ENCODE assay signal across 9 mouse cellular contexts in genomic region chr8:84713381-84713780, GRCm38 (mm10). TPM values are rescaled to one million over a fixed set of nuclear protein-coding genes. Genes with fewer than 3 reads are reported as not detected.
DNase-seq lines count a peak whose midpoint lies in the region; ATAC-seq and TF ChIP-seq lines count a peak whose summit lies in the region.
"Had no signal": no experiment of that assay in that cellular context is flagged by ENCODE, and none has a peak within 500 bp of the region (broad histone marks: within the 10 kb centered on the region; RNA-seq: fewer than 3 reads in every experiment).

No protein-coding gene starts in this region.

- no peak overlapping the region for H3K4me3 ChIP-seq in left cerebral cortex, adult 2 months
- H3K4me3 ChIP-seq in forebrain, embryonic 11.5 days (ENCODE audit: low read depth, low read length), result no peak overlapping the region
- no peak overlapping the region for H3K4me3 ChIP-seq in limb, embryonic 11.5 days (ENCODE audit: low read depth, low read length)
- H3K4me3 ChIP-seq in neural tube, embryonic 15.5 days (replicated peaks), result no peak overlapping the region

- TF ChIP-seq CTCF in left cerebral cortex, adult 2 months (IDR thresholded peaks at IDR 0.05), result no peak

- intact Hi-C loops in left cerebral cortex, adult 2 months (cut with DNase I), result no loop called here

- no peaks in the 10 kb centered on the region for H3K9me3 ChIP-seq in forebrain, embryonic 11.5 days (ENCODE audit: control insufficient read depth, low read length)
- no peaks in the 10 kb centered on the region for H3K9me3 ChIP-seq in limb, embryonic 11.5 days (ENCODE audit: control insufficient read depth, low read length)
- H3K9me3 ChIP-seq in neural tube, embryonic 15.5 days (replicated peaks), result no peaks in the 10 kb centered on the region

- ATAC-seq in forebrain, embryonic 11.5 days (replicated peaks; ENCODE audit: low FRiP score), result no peak
- ATAC-seq in limb, embryonic 11.5 days (ENCODE audit: insufficient number of reproducible peaks, low FRiP score, low TSS enrichment, low read depth), result no peak
- no peak for ATAC-seq in neural tube, embryonic 15.5 days (ENCODE audit: low FRiP score)

- no peak overlapping the region for H3K4me2 ChIP-seq in forebrain, embryonic 11.5 days (ENCODE audit: low read depth, low read length, severe bottlenecking)
- H3K4me2 ChIP-seq in limb, embryonic 11.5 days (ENCODE audit: low read depth, severe bottlenecking), result no peak overlapping the region
- no peak overlapping the region for H3K4me2 ChIP-seq in neural tube, embryonic 15.5 days

- H3K36me3 ChIP-seq in forebrain, embryonic 11.5 days (ENCODE audit: control insufficient read depth, insufficient read depth, low read length), result no peaks in the 10 kb centered on the region
- no peaks in the 10 kb centered on the region for H3K36me3 ChIP-seq in limb, embryonic 11.5 days (ENCODE audit: control insufficient read depth, insufficient read depth, low read length)
- H3K36me3 ChIP-seq in neural tube, embryonic 15.5 days, result no peaks in the 10 kb centered on the region

- peaks cover 32% of the 10 kb centered on the region for H3K27me3 ChIP-seq in forebrain, embryonic 11.5 days (ENCODE audit: control insufficient read depth, insufficient read depth, low read length)
- peaks cover 12% of the 10 kb centered on the region for H3K27me3 ChIP-seq in limb, embryonic 11.5 days (ENCODE audit: control insufficient read depth, insufficient read depth, low read length)
- peaks cover 20% of the 10 kb centered on the region; the same call in 1 of the 2 replicates for H3K27me3 ChIP-seq in neural tube, embryonic 15.5 days (replicated peaks)

- DNase-seq in left cerebral cortex, adult 2 months (ENCODE audit: extremely low spot score in 1 of 2, low spot score in 2 of 2), result no peak
- DNase-seq in left cerebral cortex, adult 8-10 months (ENCODE audit: low spot score in 2 of 2), result no peak
- DNase-seq in forebrain, embryonic 11.5 days (ENCODE audit: low spot score), result no peak
- DNase-seq in limb, embryonic 11.5 days (ENCODE audit: low spot score), result no peak
- DNase-seq in urinary bladder, adult 18-20 months (ENCODE audit: low spot score in 2 of 2), result no peak
- DNase-seq in right cerebral cortex, postnatal 10 days (ENCODE audit: low spot score in 2 of 2), result no peak
- DNase-seq in thymus, postnatal 25 days, result no peak
- DNase-seq: kidney, postnatal 14 days had no signal

- peak overlapping the region; percentile 44 for H3K9ac ChIP-seq in forebrain, embryonic 11.5 days (ENCODE audit: low read length)
- peak overlapping the region; percentile 4; the same call in 1 of the 2 replicates for H3K9ac ChIP-seq in limb, embryonic 11.5 days (ENCODE audit: low read length)
- H3K9ac ChIP-seq in neural tube, embryonic 15.5 days (replicated peaks), result 0 out of 2 replicates have a peak overlapping the region, but pooled peaks have one; percentile 17

- 26% methylated on average over 4 of the region's 4 CpGs for WGBS in forebrain, embryonic 11.5 days
- WGBS in limb, embryonic 11.5 days, result 40% methylated on average over 4 of the region's 4 CpGs
- WGBS in neural tube, embryonic 15.5 days, result 35% methylated on average over 4 of the region's 4 CpGs

- peak overlapping the region; percentile 77 for H3K27ac ChIP-seq in left cerebral cortex, adult 2 months
- H3K27ac ChIP-seq in forebrain, embryonic 11.5 days (ENCODE audit: low read depth, low read length), result peak overlapping the region; percentile 96
- peak overlapping the region; percentile 78 for H3K27ac ChIP-seq in limb, embryonic 11.5 days (replicated peaks; ENCODE audit: low read depth, low read length)
- H3K27ac ChIP-seq in neural tube, embryonic 15.5 days (replicated peaks), result peak overlapping the region; percentile 83

- H3K4me1 ChIP-seq in forebrain, embryonic 11.5 days (replicated peaks; ENCODE audit: control insufficient read depth, insufficient read depth, low read length), result peaks cover 57% of the 10 kb centered on the region
- H3K4me1 ChIP-seq in limb, embryonic 11.5 days (ENCODE audit: control insufficient read depth, insufficient read depth, low read length), result peaks cover 66% of the 10 kb centered on the region
- peaks cover 54% of the 10 kb centered on the region for H3K4me1 ChIP-seq in neural tube, embryonic 15.5 days

RNA-seq across cellular contexts. Expression of gene G430095P16Rik, which starts 9.4 kb away (rescaled TPM):
- not detected for total RNA-seq in left cerebral cortex, adult 2 months (2021)
- under 1 TPM in 1 of 4 experiments, not detected in 3; 0.55 TPM for total RNA-seq in left cerebral cortex, adult 8-10 months (2022)
- polyA plus RNA-seq in forebrain, embryonic 11.5 days (2014; fragmentation: Nextera tagmentation; extraction: Ambion mirVana), result 3.0 and 3.1 TPM in 2 replicates
- polyA plus RNA-seq in limb, embryonic 11.5 days (2014; fragmentation: Nextera tagmentation; extraction: Ambion mirVana), result 7.7 and 8.6 TPM in 2 replicates
- 1.4 and 1.8 TPM in 2 replicates for polyA plus RNA-seq in neural tube, embryonic 15.5 days (2015; fragmentation: Nextera tagmentation; extraction: Ambion mirVana)

RNA-seq across cellular contexts. Expression of gene Lyl1, which starts 12.1 kb away (rescaled TPM):
- total RNA-seq in left cerebral cortex, adult 2 months (2021), result 1 to 10 TPM; 1.6 to 2.6 TPM
- 1 to 10 TPM; 2.2 to 4.5 (median 3.4) TPM for total RNA-seq in left cerebral cortex, adult 8-10 months (2022)
- polyA plus RNA-seq in forebrain, embryonic 11.5 days (2014; fragmentation: Nextera tagmentation; extraction: Ambion mirVana), result 5.0 and 5.7 TPM in 2 replicates
- polyA plus RNA-seq in limb, embryonic 11.5 days (2014; fragmentation: Nextera tagmentation; extraction: Ambion mirVana), result 3.9 and 4.8 TPM in 2 replicates
- polyA plus RNA-seq in neural tube, embryonic 15.5 days (2015; fragmentation: Nextera tagmentation; extraction: Ambion mirVana), result 3.1 and 6.1 TPM in 2 replicates

RNA-seq across cellular contexts. Expression of gene Nacc1, which starts 25.7 kb away (rescaled TPM):
- 10 to 100 TPM; 95.5 to 96.8 TPM for total RNA-seq in left cerebral cortex, adult 2 months (2021)
- total RNA-seq in left cerebral cortex, adult 8-10 months (2022), result 10 to 100 TPM; 88.5 to 97.6 (median 93.9) TPM
- polyA plus RNA-seq in forebrain, embryonic 11.5 days (2014; fragmentation: Nextera tagmentation; extraction: Ambion mirVana), result 34.6 and 37.7 TPM in 2 replicates
- polyA plus RNA-seq in limb, embryonic 11.5 days (2014; fragmentation: Nextera tagmentation; extraction: Ambion mirVana), result 26.4 and 26.7 TPM in 2 replicates
- polyA plus RNA-seq in neural tube, embryonic 15.5 days (2015; fragmentation: Nextera tagmentation; extraction: Ambion mirVana), result 12.3 and 14.1 TPM in 2 replicates

RNA-seq across cellular contexts. Expression of gene Trmt1, which starts 27.3 kb away (rescaled TPM):
- total RNA-seq in left cerebral cortex, adult 2 months (2021), result 100 to 1,000 TPM; 108 to 115 TPM
- 100 to 1,000 TPM; 101 to 105 (median 103) TPM for total RNA-seq in left cerebral cortex, adult 8-10 months (2022)
- polyA plus RNA-seq in forebrain, embryonic 11.5 days (2014; fragmentation: Nextera tagmentation; extraction: Ambion mirVana), result 52.7 and 72.3 TPM in 2 replicates
- polyA plus RNA-seq in limb, embryonic 11.5 days (2014; fragmentation: Nextera tagmentation; extraction: Ambion mirVana), result 65.7 and 65.9 TPM in 2 replicates
- 66.7 and 75.1 TPM in 2 replicates for polyA plus RNA-seq in neural tube, embryonic 15.5 days (2015; fragmentation: Nextera tagmentation; extraction: Ambion mirVana)

RNA-seq across cellular contexts. Expression of gene Ier2, which starts 50.7 kb away (rescaled TPM):
- 10 to 100 TPM; 17.5 to 17.9 TPM for total RNA-seq in left cerebral cortex, adult 2 months (2021)
- total RNA-seq in left cerebral cortex, adult 8-10 months (2022), result 10 to 100 TPM in 2 of 4 experiments, 1 to 10 TPM in 2; 5.9 to 15.8 (median 8.9) TPM
- 67.3 and 68.7 TPM in 2 replicates for polyA plus RNA-seq in forebrain, embryonic 11.5 days (2014; fragmentation: Nextera tagmentation; extraction: Ambion mirVana)
- polyA plus RNA-seq in limb, embryonic 11.5 days (2014; fragmentation: Nextera tagmentation; extraction: Ambion mirVana), result 149 and 156 TPM in 2 replicates
- 20.3 and 33.1 TPM in 2 replicates for polyA plus RNA-seq in neural tube, embryonic 15.5 days (2015; fragmentation: Nextera tagmentation; extraction: Ambion mirVana)
